Mouse (Mus musculus) left cerebral cortex, postnatal 36 days (tissue): ENCODE measurements around the gene Cgnl1. TPM values are rescaled to one million over a fixed set of nuclear protein-coding genes. Genes with fewer than 3 reads are reported as not detected.

Experiments used
- DNase-seq, 2 experiments: peaks; one replicate each; pipeline ENCODE4 v3.0.0; 2021 to 2022; ENCODE audit warnings: low spot score in 2 of 2, mixed read lengths in 1 of 2
- intact Hi-C: fragments of 180-260 bp; cut with DNase I; formaldehyde crosslinking; loops from one replicate; pipeline ENCODE4 v1.15.1; 2025
- total RNA-seq, 2 experiments: library from RNA; stranded (reverse); gene quantifications; 2 replicates each; pipeline ENCODE4 v1.2.3; 2021

The Cgnl1 gene
- total RNA-seq, 2 experiments from 2014 or later = 11.3 to 11.4 TPM

- intact Hi-C loops = no loop called here
- DNase-seq = no peak
Observed at GRCm38 (mm10) chr9:71679103-71679815, 92.1 kb downstream of the Cgnl1 start.

GRCm38 (mm10) chr9:71676988-71677688, 94.3 kb downstream of the Cgnl1 start:
- DNase-seq = no peak
- intact Hi-C loops = no loop called here

- intact Hi-C loops = no loop called here
- DNase-seq = no peak
Observed at GRCm38 (mm10) chr9:71675799-71676414, 95.5 kb downstream of the Cgnl1 start.

GRCm38 (mm10) chr9:71675216-71675615, 96.2 kb downstream of the Cgnl1 start:
- no peak for DNase-seq
- intact Hi-C loops = no loop called here

GRCm38 (mm10) chr9:71674476-71674875, 96.9 kb downstream of the Cgnl1 start:
- DNase-seq = no peak
- intact Hi-C loops = no loop called here

- intact Hi-C loops = no loop called here
- DNase-seq = no peak
Observed at GRCm38 (mm10) chr9:71672495-71672894, 98.9 kb downstream of the Cgnl1 start.

DNA sequence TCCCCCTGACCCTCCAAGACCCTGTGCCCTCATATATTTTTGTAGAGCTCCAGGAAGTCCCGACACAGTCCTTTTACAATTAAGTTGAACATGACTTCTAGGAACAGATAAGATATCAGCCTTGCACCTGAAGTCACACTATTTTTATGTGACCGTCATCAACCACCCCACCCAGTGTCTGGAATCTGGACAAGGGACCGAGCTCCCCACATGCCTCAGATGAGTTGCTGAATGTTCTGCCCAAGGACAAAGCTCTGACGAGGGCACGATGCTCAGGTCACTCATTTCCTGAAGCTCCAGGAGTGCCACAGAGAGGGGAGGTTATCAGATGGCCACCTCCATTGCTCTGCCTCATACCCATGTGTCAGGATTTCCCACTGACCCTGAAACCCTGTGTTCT, 100.7 kb downstream of the Cgnl1 start:
- DNase-seq = no peak
- intact Hi-C loops = no loop called here

- DNase-seq = no peak
Observed at GRCm38 (mm10) chr9:71667616-71668015, 103.8 kb downstream of the Cgnl1 start.

GRCm38 (mm10) chr9:71666432-71666831, 105.0 kb downstream of the Cgnl1 start:
- intact Hi-C loops = no loop called here
- DNase-seq = no peak

More at GRCm38 (mm10) chr9:71667616-71668015, 103.8 kb downstream of the Cgnl1 start:
- intact Hi-C loops = no loop called here

DNA sequence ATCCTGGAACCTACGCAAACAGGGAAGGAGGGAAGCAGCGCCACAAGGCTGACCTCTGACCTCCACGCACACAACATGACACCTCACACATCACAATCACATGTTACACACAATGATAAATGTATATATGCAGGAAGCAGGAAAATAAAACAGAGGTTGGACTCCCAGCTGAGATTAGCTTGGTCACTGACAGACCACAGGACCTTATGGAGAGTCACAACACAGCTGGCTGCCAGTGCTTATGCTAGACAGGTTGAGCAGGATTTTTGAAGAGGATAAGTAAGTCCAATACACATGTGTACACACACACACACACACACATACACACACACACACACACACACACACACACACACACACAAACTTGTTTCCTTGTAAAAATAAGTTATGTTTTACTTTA, 105.9 kb downstream of the Cgnl1 start:
- intact Hi-C loops = no loop called here
- no peak for DNase-seq

- no peak for DNase-seq
- intact Hi-C loops = no loop called here
Observed at GRCm38 (mm10) chr9:71664855-71665254, 106.5 kb downstream of the Cgnl1 start.

DNA sequence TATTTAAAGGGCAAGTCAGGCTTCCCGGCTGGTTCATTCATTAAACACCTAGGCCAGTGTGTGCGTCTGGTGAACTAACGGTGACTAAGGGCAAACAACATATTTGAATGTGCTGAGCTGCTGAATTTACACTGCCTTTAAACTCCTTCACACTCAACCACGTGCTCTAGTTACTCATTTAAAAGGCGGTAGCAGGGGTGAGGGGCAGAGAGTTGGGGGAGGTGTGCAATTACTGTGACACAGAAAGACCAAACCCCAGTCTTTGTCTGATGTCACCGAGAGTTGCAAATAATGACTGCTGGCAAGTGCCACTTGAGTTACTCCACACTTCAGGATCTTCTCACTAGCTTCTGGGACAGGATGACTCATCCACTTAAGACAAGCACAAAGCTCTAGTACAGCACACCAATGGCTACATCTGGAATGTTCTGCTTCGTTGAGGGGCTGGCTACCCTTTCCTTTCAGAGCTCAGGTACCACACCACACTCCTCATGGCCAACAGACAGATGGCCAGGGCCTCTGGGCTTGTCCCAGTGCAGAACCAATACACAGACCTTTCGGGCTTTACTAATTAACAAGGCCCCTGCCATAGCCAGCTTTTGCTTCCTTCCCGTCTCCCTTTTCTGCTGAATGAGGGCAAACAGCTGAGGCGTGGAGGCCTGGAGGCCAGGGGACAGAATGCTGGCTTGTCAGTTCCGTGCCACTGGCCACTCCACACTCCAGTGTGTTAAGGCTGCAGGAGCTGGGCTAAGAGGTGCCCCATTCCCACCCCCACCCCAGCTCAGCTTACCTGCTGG, 107.8 kb downstream of the Cgnl1 start:
- no peak for DNase-seq
- intact Hi-C loops = no loop called here

GRCm38 (mm10) chr9:71660540-71660939, 110.9 kb downstream of the Cgnl1 start:
- intact Hi-C loops = no loop called here
- DNase-seq = no peak

DNA sequence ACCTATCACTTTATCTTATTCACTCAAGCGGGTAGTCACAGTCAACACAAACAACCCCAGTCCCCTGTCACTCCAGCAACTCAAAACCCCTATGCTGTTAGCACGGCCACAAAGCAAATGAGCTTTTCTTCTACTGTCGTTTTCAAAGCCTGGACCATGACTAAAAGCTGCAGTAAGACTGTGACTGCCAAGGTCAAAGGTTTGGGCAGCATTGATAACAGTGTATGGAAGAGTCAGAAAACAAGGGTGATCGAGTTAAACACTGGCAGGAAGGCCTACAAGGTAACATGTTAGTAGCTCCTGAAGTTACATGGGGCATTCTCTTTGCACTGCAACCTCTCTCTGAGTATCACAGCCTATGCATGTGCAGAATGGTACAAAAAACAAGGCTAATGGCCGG, 111.7 kb downstream of the Cgnl1 start:
- DNase-seq = no peak
- intact Hi-C loops = no loop called here

DNA sequence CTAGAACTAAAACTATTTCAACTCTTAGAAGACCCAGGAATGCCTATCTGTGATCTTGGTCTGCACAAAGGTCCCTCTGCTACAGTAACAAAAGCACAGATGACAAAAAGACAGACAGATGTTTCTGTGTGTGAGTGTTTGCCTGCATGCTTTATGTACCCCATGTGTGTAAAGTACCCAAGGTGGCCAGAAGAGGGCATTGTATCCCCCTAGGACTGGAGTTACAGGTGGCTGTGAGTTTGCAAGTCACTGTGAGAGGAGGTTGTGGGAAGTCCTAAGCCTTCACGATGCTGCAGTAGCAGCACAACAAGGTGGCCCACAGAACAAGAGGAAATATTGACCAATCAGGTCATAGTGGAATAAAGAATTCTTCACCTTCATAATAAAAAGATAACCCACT, 114.2 kb downstream of the Cgnl1 start:
- intact Hi-C loops = no loop called here
- no peak for DNase-seq

DNA sequence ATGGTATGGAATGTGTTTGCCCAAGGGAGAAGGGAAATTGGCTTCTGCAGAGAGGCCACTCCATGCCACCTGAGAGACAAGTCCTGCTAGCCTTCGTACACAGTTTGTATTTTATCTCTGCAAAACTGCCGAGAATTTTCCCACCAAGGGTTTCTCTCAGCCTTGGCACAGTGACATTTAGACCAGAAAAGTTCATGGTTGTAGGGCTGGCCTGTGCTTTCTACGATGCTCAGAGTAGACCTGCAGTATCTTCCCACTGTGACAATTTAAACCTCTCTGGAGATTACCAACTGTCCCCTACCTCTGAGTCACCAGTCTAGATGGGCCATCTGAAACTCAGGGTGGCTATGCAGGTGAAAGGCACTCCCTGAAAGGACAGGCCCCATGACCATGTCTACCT, 116.5 kb downstream of the Cgnl1 start:
- intact Hi-C loops = no loop called here
- no peak for DNase-seq

DNA sequence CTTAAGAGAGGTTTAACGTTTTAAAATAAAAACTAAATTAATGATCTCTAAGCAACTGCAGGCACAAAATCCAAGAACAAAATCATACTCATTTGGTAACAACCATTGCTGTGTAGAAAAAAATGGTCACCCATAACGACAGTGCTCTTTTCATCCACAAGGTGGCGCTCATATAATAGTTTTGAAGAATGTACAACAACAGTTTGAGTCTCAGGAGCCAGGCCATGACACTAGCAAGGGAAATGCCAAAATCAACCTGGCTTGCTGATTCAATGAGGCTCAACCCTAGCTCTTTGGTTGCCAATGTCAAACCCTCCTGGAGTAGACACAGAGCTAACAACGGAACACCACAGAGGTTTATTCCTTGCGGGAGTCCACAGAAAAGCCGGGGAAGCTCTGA, 125.3 kb downstream of the Cgnl1 start:
- intact Hi-C loops = loop anchor here (1.0 to 10.0 kb wide), 3 partner anchors 160 to 759 kb away; no protein-coding TSS in a partner anchor
- peak; percentile 53 to 68 for DNase-seq

GRCm38 (mm10) chr9:71643611-71644010, 127.8 kb downstream of the Cgnl1 start:
- no peak for DNase-seq
- intact Hi-C loops = loop anchor here (10.0 kb wide), 1 partner anchor 761 kb away; no protein-coding TSS in a partner anchor

DNA sequence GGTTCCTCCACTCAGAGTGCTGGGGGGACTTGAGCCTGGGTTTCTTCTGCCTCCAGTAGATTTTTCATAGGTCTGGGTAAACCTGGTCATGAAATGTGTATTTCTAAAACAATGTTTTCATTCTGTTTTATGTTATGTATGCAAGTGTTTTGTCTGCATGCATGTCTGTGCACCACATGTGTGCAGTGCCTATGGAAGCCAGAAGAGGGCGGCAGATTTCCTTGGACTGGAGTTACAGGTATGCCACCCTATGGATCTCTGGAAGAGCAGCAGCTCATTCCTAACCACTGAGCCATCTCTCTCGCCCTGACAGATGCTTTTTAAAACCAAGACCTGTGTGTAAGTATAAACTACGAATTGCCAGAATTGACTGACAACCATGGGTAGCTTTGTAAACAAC, 129.1 kb downstream of the Cgnl1 start:
- intact Hi-C loops = loop anchor here (10.0 kb wide), 1 partner anchor 763 kb away; no protein-coding TSS in a partner anchor
- DNase-seq = no peak
